Mouse (Mus musculus) right cerebral cortex, postnatal 36 days (tissue): ENCODE measurements around the gene Utrn.

ENCODE experiments used
- DNase-seq, 2 experiments: peaks; one replicate each; pipeline ENCODE4 v3.0.0; 2022; ENCODE audit warnings: low spot score in 2 of 2, mixed read lengths in 1 of 2

The Utrn gene

GRCm38 (mm10) chr10:12798248-12798647 is 70.9 kb downstream of the Utrn start:
- no peak for DNase-seq

DNA sequence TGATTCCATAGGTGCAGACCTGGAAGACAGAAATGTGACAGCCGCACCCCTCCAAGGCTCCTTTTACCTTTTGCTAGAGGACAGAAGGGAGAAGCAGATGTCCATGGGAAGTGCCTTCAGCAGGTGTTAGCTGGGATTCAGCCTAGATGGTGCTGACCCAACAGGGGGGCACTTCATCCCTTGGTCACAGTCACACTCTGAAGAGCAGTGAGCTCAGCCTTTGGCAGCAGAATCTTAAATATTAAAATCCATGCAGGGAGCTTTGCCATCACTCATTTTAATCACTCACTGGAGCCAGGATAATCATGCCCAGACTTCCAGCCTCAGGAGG is 72.7 kb downstream of the Utrn start:
- DNase-seq, result no peak

GRCm38 (mm10) chr10:12795796-12796509 is 73.2 kb downstream of the Utrn start:
- no peak for DNase-seq

DNA sequence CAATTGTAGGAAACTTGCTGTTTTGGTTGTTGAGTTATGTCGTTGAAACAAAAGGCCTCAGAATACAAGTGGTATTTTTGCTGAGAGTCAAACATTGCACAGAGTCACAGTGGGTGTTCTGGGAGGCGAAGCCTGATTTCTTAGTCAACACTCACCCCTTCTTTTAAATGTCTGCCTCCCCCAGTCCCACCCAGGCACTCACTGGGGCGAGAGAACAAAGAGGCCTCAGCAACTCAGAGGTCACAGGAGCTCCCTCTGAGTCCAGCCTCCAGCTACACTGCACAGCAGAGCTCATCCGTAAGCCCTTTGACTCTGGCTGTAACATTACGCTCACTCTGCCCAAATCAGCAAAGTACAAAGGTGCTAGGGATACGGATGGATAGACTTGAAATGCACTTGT is 77.1 kb downstream of the Utrn start:
- no peak for DNase-seq

- no peak for DNase-seq
These were observed 78.3 kb downstream of the Utrn start for GRCm38 (mm10) chr10:12790881-12791280.

- DNase-seq, result no peak
These were observed 80.6 kb downstream of the Utrn start for GRCm38 (mm10) chr10:12788529-12788928.

DNA sequence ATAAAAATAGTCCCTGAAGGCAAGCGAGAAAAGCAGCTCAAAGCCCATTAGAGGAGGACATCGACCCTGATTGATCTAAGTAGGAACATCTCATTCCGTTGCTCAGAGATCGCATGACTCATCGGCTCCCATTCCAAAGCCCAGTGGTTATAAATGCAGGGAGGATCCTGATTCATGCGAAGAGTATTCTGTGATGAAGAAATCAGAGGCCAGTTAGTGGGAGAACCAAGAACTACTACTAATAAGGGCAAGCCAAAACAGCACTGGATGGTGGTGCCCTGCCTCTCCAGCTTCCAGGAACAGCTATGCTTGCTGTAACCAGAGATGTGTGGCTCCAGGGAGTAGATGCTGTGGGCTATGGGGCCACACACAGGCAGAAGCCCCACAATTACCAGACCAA is 81.2 kb downstream of the Utrn start:
- no peak for DNase-seq

GRCm38 (mm10) chr10:12785299-12785698 is 83.9 kb downstream of the Utrn start:
- DNase-seq, result no peak

DNA sequence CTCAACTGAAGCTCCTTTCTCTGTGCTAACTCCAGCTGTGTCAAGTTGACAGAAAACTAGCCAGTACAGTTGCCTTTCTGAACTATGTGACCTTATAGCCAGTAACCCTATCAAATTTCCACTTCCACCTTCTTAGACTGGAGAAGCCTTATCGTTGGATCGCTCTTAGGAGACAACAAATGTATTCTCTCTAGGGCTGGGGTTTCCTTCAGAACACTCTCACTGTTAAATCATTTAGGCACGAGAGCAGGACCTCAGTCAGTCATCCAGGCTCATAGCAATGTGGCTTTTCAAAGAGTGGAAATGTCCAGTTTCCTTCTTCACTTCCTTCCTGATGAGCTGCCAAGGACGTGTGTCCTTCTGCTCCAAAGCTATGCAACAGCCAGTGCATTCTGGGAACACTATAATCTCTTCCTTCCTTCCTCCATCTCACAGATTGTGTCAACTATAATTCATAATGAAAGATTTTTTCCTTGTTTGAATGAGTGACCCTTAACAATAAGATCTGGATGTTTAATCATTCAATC is 87.7 kb downstream of the Utrn start:
- no peak for DNase-seq

- DNase-seq, result no peak
These were observed 96.0 kb downstream of the Utrn start for GRCm38 (mm10) chr10:12773178-12773577.

DNA sequence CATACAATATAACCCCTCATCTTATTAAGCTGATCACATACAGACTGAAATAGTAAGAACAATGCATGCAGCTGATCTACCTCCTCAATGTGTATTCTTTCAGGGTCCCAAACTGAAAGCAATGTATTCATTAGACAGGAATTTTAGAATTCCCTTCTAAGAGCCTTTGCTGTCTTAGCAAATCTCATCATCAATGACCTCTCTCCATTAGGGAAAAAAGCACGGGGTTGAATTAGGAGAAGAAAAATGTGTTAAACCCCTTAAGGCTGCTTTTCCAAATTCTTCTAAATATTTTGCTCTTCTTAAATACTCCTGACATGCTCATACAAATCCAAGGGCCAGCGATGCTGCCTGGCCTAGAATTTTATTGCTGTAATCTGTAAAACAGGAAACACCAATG is 97.7 kb downstream of the Utrn start:
- no peak for DNase-seq

- no peak for DNase-seq
These were observed 106.5 kb downstream of the Utrn start for GRCm38 (mm10) chr10:12762668-12763067.

DNA sequence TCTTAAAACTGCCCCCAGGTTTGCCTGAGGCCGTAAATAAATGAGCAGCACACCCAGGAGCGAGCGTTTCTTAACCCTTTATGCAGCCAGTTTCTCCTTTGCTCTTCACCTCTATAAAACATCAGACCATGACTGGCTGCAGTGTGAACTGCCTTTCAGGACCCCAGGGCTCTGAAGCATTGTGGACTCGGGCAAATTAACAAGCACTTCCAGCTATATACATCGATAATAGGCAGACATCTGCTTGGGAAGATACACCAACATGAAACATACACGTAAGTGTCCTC is 110.5 kb downstream of the Utrn start:
- no peak for DNase-seq

GRCm38 (mm10) chr10:12757943-12758701 is 111.0 kb downstream of the Utrn start:
- no peak for DNase-seq

DNA sequence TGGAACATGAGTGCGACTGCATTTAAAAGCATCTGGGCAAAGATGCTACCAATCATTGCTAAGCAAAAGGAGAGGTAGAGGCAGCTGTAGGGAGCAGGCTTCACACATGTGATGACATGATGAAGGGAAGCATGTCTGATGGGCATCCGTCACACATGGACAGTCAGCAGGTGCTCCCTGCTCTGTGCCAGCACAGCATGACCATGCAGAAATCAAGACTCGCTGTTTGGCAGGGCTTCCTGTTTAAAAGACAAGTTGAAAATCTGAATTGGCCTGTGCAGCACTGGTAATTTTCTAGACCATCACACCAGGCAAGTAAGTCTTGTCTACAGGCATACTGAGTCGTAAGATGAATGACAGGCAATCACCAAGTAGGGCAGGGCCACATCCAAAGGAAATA is 112.5 kb downstream of the Utrn start:
- no peak for DNase-seq

DNA sequence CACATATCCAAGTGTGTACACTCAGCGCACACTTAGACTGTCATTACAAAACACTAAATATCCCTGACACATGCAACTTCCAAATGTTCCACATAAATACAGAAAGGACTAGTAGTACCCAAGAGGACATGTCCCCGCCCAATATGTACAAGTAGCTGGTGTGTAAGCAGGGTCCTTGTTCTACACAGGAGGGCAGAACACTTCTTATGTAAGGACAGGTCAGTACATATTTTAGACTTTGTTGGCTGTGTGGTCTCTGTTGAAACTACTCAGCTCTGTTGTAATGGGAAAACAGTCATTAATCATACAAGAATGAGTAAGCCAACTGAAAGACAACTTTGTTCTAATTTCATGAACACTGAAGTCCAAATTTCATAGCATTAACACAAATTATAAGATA is 114.3 kb downstream of the Utrn start:
- DNase-seq, result no peak

- DNase-seq, result no peak
These were observed 115.0 kb downstream of the Utrn start for GRCm38 (mm10) chr10:12754166-12754565.

GRCm38 (mm10) chr10:12743717-12744116 is 125.4 kb downstream of the Utrn start:
- no peak for DNase-seq

GRCm38 (mm10) chr10:12739302-12739987 is 129.7 kb downstream of the Utrn start:
- no peak for DNase-seq

DNA sequence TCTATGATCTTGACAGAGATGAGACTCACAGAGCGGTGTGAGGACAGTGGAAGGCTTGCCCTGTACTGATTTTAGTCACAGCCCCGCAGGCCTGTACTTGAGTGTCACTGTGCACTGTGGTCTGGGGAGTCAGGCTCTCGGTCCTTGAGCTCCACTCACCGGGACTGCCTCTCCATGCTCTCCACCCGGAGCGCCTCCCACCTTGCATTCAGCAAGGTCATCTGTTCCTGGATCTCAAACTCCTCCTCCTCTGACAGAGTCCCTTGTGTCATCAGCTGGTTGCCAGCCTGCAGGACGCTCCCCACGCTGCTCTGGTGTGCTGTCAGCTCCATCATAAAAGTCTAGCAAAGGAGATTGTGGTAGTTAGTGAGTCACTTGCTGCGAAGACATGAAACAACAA is 131.2 kb downstream of the Utrn start:
- no peak for DNase-seq

- DNase-seq, result no peak
These were observed 132.0 kb downstream of the Utrn start for GRCm38 (mm10) chr10:12736861-12737835.

DNA sequence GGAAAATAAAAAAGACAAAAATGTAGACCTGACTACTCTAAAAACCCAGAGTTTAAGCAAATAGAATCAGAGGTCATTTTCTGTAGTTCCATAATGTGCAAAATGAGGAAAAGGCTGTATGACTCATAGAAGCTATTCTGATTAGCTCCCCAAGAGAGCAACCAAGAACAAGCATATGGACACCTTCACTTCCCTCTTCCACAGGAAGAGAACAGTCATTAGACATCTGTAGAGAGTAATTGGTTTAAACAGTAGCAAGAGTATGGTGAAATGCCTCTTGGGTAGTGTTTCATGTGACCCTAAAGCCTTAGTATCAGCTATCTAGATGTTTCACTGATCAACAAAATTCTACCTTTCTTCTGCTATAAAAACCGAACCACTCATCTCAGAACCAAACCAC is 133.5 kb downstream of the Utrn start:
- DNase-seq, result no peak
